Mouse (Mus musculus): Measurements from ENCODE around the gene Cabp1. TPM values are rescaled to one million over a fixed set of nuclear protein-coding genes. Genes with fewer than 3 reads are reported as not detected.
A peak's percentile ranks its signal among the peaks of the same experiment; 100 is the strongest.
"Not testable (repeated sequence)": the region's sequence is repeated elsewhere in the genome, so short reads cannot be mapped to it uniquely, and the experiment has no call there.

Gene Cabp1
- total RNA-seq, 2 experiments from 2014 or later, result 0.19 TPM; not detected in 1

DNA sequence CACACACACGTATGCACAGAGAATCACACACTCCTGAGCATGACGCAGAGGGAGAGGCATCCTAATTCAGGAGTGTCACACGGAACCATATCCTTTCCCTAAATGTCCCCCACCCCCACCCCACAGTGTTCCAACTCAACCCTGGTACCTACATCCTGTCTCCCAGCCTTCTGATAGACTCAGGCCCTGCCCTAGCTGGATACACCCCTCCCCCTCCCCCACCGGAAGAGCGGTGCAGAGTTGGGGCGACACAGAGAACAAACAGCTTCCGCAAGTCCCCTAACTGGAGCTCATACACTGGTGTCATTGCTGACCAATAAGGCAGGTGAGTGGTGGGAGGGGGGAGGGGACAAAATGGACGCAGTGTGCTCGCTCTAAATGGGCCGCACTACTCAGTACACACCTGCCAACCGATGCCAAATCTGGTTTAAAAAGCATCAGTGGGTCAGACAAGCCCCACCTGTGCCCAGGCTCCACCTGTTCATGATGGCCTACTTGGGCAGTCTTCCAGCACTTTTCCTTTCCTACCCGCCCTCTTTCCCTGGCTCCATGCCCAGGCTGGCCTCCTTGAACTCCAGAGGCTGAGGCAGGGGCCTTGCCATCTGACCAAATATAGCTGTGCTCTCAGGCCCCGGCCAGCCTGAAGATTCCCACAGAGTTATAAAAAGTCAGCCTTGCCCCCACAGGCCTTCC, 12.8 kb downstream of the Cabp1 start:
- ATAC-seq (replicated peaks; ENCODE audit: low FRiP score, poor library complexity, severe bottlenecking), result no peak

DNA sequence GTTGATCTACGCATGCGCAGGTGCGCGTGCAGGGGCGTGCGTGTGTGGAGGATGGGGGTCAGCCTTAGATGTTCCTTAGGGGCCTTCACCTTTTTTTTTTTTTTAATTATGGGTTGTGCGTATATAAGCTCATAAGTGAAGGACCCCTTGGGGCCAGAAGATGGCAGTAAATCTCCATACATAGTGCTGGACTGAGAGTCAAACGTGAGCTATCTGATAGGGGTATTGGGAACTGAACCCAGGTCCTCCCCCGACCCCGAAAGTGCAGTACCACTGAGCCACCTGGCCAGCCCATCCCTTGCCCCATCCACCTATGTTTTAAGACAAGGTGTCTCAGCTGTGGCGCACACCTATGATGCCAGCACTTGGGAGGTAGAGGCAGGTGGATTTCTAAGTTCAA, 14.6 kb downstream of the Cabp1 start:
- no peak for ATAC-seq (replicated peaks; ENCODE audit: low FRiP score, poor library complexity, severe bottlenecking)

DNA sequence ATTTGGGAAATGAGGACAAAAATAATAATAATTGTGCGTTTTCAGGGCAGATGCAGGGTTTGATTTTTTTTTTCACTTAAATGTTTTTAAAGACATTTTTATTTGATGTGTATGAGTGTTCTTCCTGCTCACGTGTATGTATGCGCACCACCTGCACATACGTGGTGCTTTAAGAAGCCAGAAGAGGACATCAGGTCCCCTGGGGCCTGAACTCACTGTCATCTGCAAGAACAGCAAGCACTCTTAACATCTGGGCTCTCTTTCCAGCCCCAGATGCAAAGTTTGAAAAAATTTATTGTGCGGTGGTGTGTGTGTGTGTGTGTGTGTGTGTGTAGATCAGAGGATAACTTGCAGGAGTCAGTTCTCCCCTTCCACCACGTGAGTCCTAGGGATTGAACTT, 16.3 kb downstream of the Cabp1 start:
- no peak for ATAC-seq (replicated peaks; ENCODE audit: low FRiP score, poor library complexity, severe bottlenecking)

DNA sequence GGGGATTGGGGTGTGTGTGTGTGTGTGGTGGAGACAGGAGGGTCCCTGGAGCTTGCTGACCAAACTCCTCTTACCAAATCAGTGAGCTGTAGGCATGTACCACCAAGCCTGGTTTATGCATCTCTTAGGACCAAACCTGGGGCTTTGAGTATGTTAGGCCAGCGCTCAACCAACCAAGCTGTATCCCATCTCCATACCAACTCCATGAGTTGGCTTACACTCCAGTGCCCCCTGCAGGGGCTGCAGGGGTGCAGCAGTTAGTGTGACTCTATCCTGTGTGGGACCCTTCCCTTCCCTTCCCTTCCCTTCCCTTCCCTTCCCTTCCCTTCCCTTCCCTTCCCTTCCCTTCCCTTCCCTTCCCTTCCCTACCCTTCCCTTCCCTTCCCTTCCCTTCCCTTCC, 19.6 kb downstream of the Cabp1 start:
- ATAC-seq (replicated peaks; ENCODE audit: low FRiP score, poor library complexity, severe bottlenecking), result no peak

DNA sequence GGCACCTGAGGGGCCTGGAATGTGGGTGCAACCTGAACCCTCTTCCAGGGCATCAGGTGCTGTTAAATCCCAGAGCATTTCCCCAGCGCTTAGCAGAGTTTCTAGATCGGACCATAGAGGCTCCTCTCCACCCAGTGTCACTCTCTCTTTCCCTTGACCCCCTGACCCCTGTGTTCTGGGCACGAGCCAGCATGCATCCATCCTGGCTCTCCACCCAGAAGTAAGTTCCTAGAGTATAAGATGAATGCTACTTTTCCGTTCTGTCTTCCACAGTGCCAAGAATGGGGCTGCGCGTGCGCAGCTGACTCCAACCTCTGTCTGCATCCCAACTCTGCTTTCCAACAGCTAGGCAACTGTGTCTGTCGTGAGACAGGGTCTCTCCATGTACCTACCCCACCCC, 24.0 kb downstream of the Cabp1 start:
- no peak for ATAC-seq (replicated peaks; ENCODE audit: low FRiP score, poor library complexity, severe bottlenecking)

DNA sequence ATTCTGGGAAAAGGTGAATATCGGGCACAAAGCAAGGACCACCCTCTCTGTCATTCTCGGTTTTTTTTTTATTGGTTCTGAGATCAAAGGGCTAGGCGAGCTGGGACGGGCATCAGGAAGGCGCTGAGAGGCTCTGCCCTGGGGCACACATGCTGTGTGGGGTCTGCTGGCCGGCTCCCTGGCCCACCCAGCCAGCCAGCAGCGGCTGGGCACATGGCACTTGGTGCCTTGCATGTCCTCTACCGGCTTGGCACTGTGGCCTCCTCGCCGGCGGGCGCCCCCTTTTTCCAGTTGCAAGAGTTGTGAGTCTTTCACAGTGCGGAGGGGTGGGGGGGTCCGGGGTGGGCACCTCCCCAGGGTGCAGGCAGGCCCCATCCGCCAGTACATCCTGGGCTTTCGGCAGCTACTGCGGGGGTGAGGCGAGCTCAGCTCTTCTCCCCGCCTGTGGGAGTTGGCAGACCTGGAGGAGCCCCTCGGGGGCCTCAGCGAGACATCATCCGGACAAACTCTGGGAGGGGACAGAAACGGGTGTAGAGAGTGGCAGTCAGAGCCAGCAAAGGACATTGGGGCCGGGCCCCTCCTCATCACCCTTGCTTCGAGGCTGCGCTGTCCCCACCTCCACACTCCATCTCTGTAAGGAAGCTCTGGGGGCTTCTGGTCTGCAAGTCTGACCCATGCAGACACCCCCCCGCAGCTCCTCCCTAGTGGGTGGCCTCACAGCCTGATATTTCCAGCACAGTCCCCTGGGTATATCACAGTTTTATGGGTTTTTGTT, 25.4 kb downstream of the Cabp1 start:
- ATAC-seq (replicated peaks; ENCODE audit: low FRiP score, poor library complexity, severe bottlenecking), result no peak

DNA sequence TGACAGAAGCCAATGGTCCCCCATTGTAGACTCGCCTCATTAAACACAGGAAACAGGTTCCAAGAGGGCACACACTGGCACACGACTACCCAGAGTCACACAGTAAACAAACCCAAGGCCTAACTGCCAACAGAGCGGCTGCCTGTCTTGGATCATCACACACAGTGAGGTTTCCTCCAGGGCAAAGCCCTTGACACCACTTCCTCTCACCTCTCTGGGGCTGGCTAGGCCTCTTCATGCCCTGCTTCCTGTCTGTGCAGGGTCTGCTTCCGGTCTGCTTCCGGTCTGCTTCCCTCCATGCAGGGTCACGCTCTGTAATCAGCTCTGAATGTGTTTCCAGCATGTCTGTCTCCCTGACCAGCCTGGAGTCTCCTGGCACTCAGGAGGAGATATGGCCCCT, 26.8 kb downstream of the Cabp1 start:
- no peak for ATAC-seq (replicated peaks; ENCODE audit: low FRiP score, poor library complexity, severe bottlenecking)

DNA sequence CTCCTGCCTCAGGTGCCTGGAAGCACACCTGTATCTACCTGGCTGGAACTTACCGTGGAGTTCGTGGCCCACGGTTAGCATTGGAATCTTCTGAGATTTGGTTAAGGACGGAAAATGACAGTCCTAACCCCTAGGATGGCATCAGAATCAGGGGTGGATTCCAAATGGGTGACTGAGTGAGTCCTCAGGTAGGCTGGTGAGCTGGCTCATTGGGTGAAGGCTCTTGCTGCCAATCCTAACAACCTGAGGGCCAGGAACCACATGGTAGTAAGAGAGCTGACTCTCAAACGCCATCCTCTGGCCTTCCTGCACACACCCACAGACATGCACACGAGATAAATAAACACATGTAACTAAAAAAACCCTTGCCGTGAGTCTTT, 27.4 kb downstream of the Cabp1 start:
- no peak for ATAC-seq (replicated peaks; ENCODE audit: low FRiP score, poor library complexity, severe bottlenecking)

DNA sequence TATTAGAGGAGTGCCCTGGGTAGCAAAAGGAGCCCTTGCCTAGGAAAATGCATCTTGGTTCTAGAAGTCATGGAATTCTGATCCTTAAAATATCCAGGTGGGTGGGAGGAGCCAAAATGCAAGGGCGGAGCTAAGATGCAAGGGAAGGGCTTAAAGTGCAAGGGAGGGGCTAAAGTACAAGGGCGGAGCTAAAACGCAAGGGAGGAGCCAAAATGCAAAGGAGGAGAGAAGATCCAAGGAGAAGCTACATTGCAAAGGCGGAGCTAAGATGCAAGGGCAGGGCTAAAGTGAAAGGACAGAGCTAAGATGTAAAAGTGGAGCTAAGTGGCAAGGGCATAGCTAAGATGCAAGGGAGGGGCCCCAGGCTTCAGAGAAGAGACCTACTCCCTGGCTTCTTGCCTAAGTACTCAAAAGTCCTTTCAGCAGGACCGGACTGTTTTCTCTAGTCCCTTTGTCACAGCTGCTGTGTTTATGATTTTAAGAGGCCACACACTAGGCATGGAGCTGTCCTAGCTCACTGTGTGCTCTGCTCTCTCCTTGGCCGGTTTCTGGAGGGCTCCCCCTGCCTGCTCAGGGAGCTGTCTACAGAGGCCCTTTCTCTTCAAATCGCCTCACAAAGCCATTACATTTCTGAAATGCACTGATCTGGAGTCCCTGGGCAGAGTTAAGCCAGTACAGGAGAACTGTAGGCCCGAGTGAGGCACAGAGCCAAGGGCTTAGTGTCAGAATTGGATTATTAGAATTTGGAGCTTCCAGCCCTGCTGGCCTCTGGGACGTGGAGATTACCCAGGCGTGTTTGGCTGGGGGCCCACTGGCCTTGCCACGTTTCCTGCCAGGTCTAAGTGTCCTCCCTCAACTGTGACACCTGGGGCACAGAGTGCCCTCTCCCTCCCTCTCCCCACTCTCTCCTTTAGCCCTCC, 28.0 kb downstream of the Cabp1 start:
- ATAC-seq (replicated peaks; ENCODE audit: low FRiP score, poor library complexity, severe bottlenecking), result no peak

DNA sequence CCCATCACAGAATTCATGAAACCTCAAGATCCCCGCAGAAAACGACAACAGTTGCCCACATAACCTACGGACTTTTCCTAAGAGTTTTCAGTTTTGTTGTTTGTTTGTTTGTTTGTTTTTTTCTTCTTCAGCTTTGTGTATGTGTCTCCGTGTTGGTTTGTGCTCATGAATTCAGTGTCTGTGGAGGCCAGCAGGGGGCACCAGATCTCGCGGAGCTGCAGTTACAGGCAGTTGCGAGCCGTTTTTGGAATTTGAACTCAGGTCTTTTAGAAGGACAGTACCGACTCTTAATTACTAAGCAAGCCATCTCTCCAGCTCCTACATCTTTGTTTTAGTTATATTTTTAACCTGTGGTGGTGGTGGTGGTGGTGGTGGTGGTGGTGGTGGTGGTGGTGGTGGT, 28.8 kb downstream of the Cabp1 start:
- no peak for ATAC-seq (replicated peaks; ENCODE audit: low FRiP score, poor library complexity, severe bottlenecking)

DNA sequence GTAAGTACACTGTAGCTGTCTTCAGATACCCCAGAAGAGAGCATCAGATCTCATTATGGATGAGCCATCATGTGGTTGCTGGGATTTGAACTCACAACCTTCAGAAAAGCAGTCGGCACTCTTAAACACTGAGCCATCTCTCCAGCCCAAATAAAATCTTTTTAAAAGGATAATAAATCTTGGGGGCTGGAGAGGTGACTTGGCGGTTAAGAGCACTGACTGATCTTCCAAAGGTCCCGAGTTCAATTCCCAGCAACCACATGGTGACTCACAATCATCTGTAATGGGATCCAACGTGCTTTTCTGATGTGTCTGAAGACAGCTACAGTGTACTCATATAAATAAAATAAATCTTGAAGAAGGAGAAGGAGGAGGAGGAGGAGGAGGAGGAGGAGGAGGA, 29.7 kb downstream of the Cabp1 start:
- not testable (repeated sequence) for ATAC-seq (replicated peaks; ENCODE audit: low FRiP score, poor library complexity, severe bottlenecking)

DNA sequence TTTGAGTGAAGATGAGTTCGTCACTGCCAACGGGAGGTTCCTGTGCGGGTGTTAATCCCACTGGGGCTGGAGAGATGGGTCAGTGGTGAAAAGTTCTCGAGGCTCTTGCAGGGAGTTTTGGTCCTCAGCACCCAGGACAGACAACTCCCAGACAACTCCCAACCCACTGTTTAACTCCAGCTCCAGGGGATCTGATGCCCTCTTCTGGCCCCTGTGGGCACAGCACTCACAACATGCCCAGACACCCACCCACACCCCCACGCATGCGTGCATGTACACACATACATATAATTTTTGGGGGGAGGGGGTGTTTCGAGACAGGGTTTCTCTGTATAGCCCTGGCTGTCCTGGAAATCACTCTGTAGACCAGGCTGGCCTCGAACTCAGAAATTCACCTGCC, 30.6 kb downstream of the Cabp1 start:
- no peak for ATAC-seq (replicated peaks; ENCODE audit: low FRiP score, poor library complexity, severe bottlenecking)

DNA sequence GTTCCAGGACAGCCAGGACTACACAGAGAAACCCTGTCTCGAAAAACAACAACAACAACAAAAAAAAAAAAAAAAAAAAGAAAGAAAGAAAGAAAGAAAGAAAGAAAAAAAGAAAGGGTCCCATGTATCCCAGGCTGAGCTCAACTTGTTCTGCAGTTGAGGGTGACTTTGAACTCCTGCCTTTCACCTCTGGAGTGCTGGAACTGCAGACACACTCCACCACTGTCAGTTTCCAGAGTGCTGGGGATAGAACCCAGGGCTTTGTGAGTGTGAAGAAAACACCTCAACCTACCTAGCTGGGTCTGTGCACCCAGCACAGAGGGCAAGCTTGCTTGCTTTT, 32.3 kb downstream of the Cabp1 start:
- ATAC-seq (replicated peaks; ENCODE audit: low FRiP score, poor library complexity, severe bottlenecking), result not testable (repeated sequence)

DNA sequence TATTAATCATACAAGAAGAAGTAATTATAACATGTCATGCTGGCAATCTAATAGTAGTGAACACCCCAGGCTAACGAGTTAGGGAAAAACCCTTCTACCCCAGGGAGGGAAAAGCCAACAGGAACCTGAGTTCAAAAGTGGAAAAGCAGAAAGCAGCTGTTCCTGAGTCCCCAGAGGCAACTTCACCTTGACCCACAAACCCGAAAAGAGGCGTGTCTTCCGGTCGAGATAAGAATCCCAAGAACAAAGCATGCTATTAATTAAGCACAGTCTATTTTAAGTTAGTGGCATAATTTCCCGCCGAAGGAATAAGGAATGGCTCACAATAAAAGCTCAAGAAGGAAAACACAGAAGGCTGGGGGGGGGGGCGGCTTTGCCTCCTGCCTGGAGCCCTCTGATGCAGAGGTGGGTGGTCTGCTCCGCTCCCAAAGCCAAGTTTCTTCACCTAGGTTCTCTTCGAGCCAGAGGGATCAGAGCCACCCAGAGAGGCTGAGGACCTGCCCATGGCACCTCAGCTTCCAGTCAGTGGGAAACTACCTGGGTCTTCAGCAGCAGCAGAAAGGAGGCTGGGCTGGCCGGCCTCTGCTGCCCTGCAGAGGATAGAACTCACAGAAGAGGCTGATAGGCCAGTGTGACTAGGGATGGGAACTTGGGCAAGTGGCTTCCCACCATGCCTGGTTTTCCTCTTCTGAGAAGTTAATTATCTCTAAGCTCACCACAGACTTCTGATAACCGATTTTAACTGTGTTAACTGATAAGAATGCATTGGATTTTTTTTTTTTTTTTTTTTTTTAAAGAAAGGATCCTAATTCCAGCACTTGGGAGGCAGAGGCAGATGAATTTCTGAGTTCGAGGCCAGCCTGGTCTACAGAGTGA, 32.9 kb downstream of the Cabp1 start:
- ATAC-seq (replicated peaks; ENCODE audit: low FRiP score, poor library complexity, severe bottlenecking), result no peak

DNA sequence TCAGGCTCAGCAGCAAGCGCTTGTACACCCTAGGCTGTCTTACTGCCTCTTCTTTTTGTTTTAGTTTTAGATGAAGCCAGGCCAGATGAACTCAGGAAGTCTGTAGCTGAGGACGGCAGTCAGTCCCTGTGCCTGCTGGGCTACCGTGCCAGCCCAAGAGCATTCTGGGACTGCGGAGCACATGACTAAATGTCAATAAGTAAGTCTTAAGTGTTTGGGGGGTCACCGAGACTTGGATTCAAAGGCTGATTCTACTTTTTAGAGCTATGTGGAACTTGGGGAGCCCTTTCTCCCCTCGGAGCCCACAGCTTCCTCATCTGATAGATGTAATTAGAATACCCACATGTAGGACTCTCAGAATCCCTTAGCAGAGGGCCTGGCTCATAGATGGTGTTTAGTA, 33.5 kb downstream of the Cabp1 start:
- ATAC-seq (replicated peaks; ENCODE audit: low FRiP score, poor library complexity, severe bottlenecking), result no peak

DNA sequence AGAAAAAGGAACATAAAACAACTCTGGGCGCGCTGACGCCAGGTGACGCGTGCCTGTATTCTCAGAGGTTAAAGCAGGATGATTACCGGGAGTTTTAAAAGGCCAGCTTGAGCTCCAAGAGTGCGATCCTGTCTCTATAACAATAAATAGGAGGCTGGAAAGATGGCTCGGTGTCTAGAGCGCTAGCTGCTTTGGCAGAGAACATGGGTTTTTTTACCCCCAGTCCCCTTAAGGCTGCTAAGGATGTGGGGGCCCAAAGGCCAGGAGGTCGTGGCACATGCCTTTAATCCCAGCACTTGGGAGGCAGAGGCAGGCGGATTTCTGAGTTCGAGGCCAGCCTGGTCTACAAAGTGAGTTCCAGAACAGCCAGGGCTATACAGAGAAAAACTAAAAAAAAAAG, 35.0 kb downstream of the Cabp1 start:
- ATAC-seq (replicated peaks; ENCODE audit: low FRiP score, poor library complexity, severe bottlenecking), result no peak

DNA sequence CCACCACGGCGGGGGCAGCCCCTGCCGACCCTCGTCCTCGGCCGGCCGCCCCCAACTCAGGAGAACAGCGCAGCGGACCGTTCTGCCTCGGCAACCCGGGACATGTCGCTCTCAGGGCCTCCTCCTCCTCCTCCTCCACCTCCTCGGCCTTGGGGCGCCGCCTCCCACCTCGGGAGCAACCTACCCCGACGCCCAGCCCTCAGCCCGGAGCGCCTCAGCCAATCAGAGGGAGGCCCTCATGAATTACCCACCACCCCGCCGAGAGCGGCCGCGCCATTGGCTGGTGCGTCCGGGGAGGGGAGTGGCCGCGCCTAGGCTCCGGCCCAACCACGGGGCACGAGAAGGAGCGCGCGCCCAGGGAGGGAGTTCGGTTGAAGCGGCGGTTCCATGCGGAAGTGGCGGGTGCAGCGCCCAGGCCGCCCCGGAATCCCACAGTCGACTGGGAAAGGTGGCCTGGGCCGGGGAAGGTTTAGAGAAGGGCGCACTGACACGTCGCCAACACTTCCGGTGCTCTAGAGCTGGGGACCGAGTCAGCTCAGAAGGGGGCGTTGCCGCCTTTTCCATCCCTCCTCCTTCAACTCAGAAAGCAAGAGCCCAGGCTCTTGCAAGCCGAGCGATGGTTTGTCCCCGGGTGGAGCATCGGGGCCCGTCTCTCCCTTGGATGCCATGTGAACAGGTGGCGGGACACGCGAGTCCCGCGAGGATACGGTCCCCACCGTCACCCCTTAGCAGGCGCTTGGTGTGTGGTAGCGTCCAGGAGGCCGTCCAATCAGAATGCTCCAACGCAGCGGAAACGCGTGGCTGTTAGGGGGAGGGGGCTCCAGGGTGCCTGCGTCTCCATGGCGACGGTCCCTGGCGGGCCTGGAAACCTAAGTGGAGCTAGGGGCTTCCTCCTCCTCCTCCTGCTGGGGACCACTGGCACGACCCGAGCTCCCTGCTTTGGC, 35.9 kb downstream of the Cabp1 start, which contains the start of gene Mlec:
Gene Mlec (minus strand): TSS at position 140 of the 944 bp plus-strand sequence.
- ATAC-seq (replicated peaks; ENCODE audit: low FRiP score, poor library complexity, severe bottlenecking), result peak; percentile 95

DNA sequence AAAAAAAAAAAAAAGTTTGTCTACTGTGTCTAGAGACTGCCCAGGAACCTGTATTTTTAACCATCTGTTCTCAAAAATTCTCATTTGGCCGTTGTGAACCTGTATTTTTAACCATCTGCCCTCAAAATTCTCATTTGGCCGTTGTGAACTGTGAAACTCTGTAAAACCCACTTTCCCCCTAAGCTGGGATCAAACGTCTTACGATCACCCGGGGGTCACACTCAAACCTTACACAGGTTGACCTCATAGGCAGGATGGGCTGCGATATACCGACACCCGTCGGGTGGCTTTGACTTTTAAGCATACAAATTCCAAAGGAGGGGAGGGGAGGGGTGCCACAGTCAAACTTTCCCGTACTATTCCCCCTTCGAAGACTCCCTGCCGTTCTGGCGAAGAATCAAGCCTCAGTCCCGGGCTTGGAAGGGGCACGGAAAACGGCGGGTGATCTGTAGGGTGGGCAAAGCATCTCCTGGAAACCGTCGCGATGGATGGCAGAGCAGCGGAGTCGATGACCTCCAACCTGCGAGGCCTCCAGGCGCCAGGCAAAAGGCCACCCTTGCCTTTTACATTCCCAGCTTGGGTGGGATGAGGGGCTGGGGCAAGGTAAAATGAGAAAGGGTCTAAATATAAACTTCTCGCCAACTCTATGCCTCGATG, 37.1 kb downstream of the Cabp1 start:
- no peak for ATAC-seq (replicated peaks; ENCODE audit: low FRiP score, poor library complexity, severe bottlenecking)

All from erythroblast, adult 5-6 weeks (primary cell).